Mouse (Mus musculus): ENCODE results near the gene Runx3.

DNA sequence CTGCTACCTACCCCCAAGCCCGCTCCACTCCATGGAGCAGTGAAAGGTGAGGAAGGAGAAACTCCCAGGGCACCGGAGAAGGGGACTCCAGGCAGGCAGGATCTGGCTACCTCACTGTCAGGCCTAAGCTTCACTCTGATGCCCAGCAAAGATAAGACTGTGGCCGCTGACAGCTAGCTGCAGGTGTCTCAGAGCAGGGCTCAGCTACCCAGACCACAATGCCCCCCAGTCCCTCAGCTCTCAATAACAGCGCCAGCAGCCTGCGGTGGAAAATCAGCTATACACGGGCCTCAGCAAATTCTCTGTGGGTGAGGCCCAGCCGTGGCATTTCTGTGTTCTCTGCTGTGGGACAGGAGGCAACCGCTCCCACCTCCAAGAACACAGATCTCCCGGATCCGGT lies 16.2 kb downstream of the Runx3 start:
- TF ChIP-seq CTCF (IDR thresholded peaks at IDR 0.05; ENCODE audit: extremely low read depth, insufficient read depth, insufficient read length, insufficient replicate concordance) (no peak), POLR2A (IDR thresholded peaks at IDR 0.05; ENCODE audit: low read depth, low read length) (no peak)
